Mouse (Mus musculus): Measurements from ENCODE around the gene Casd1. TPM values are rescaled to one million over a fixed set of nuclear protein-coding genes. Genes with fewer than 3 reads are reported as not detected.

Casd1 gene
- polyA plus RNA-seq (2011; ENCODE audit: insufficient read depth, insufficient read length, low read depth, missing spikeins), result 11.4 and 15.1 TPM in 2 replicates

- Histone ChIP-seq H3K4me1 (ENCODE audit: control insufficient read depth, insufficient read depth, low read length) (no peaks in the 10 kb centered on the region), H3K36me3 (ENCODE audit: control insufficient read depth, insufficient read depth, low read length, poor library complexity, severe bottlenecking) (no peaks in the 10 kb centered on the region)
- no peak for TF ChIP-seq POLR2A (IDR thresholded peaks at IDR 0.05; ENCODE audit: insufficient read depth, low read length)
Measured at GRCm38 (mm10) chr6:4600658-4601296, at the start of gene Casd1. TSS of gene Casd1 (plus strand) at chr6:4600839.

GRCm38 (mm10) chr6:4555366-4555765, 45.3 kb upstream of the Casd1 start:
- Histone ChIP-seq H3K9me3 (replicated peaks; ENCODE audit: control insufficient read depth, insufficient read depth, low read length, poor library complexity, severe bottlenecking) (no peaks in the 10 kb centered on the region), H3K4me3 (ENCODE audit: low read depth, low read length) (no peak overlapping the region), H3K27ac (ENCODE audit: insufficient read depth, low read length) (no peak overlapping the region), H3K36me3 (ENCODE audit: control insufficient read depth, insufficient read depth, low read length, poor library complexity, severe bottlenecking) (no peaks in the 10 kb centered on the region), H3K27me3 (ENCODE audit: control insufficient read depth, insufficient read depth, low read length, poor library complexity, severe bottlenecking) (no peaks in the 10 kb centered on the region), H3K9ac (ENCODE audit: low read depth, poor library complexity, severe bottlenecking) (no peak overlapping the region), H3K4me1 (ENCODE audit: control insufficient read depth, insufficient read depth, low read length) (peaks cover under 1% of the 10 kb centered on the region)
- TF ChIP-seq POLR2A (IDR thresholded peaks at IDR 0.05; ENCODE audit: insufficient read depth, low read length) (no peak), EP300 (IDR thresholded peaks at IDR 0.05; ENCODE audit: insufficient read depth, low read depth, low read length) (no peak), CTCF (IDR thresholded peaks at IDR 0.05; ENCODE audit: low read depth, low read length) (no peak)

More at GRCm38 (mm10) chr6:4600658-4601296, at the start of gene Casd1:
- H3K27me3 ChIP-seq (ENCODE audit: control insufficient read depth, insufficient read depth, low read length, poor library complexity, severe bottlenecking), result no peaks in the 10 kb centered on the region
- H3K9me3 ChIP-seq (replicated peaks; ENCODE audit: control insufficient read depth, insufficient read depth, low read length, poor library complexity, severe bottlenecking), result no peaks in the 10 kb centered on the region
- no peak within 1 kb of the TSS for H3K27ac ChIP-seq (ENCODE audit: insufficient read depth, low read length)
- peak within 1 kb of the TSS; percentile 95 for H3K9ac ChIP-seq (ENCODE audit: low read depth, poor library complexity, severe bottlenecking)
- peak within 1 kb of the TSS; percentile 60 for H3K4me3 ChIP-seq (ENCODE audit: low read depth, low read length)

GRCm38 (mm10) chr6:4557086-4557485, 43.6 kb upstream of the Casd1 start:
- no peak overlapping the region for H3K9ac ChIP-seq (ENCODE audit: low read depth, poor library complexity, severe bottlenecking)
- H3K27me3 ChIP-seq (ENCODE audit: control insufficient read depth, insufficient read depth, low read length, poor library complexity, severe bottlenecking), result peaks cover 2% of the 10 kb centered on the region; the same call in 1 of the 2 replicates
- no peaks in the 10 kb centered on the region for H3K36me3 ChIP-seq (ENCODE audit: control insufficient read depth, insufficient read depth, low read length, poor library complexity, severe bottlenecking)
- no peaks in the 10 kb centered on the region for H3K4me1 ChIP-seq (ENCODE audit: control insufficient read depth, insufficient read depth, low read length)
- H3K9me3 ChIP-seq (replicated peaks; ENCODE audit: control insufficient read depth, insufficient read depth, low read length, poor library complexity, severe bottlenecking), result no peaks in the 10 kb centered on the region
- TF ChIP-seq POLR2A (IDR thresholded peaks at IDR 0.05; ENCODE audit: insufficient read depth, low read length) (no peak), EP300 (IDR thresholded peaks at IDR 0.05; ENCODE audit: insufficient read depth, low read depth, low read length) (no peak), CTCF (IDR thresholded peaks at IDR 0.05; ENCODE audit: low read depth, low read length) (no peak)
- H3K27ac ChIP-seq (ENCODE audit: insufficient read depth, low read length), result no peak overlapping the region
- no peak overlapping the region for H3K4me3 ChIP-seq (ENCODE audit: low read depth, low read length)

GRCm38 (mm10) chr6:4557678-4558077, 43.0 kb upstream of the Casd1 start:
- Histone ChIP-seq H3K27ac (ENCODE audit: insufficient read depth, low read length) (no peak overlapping the region), H3K9me3 (replicated peaks; ENCODE audit: control insufficient read depth, insufficient read depth, low read length, poor library complexity, severe bottlenecking) (no peaks in the 10 kb centered on the region), H3K9ac (ENCODE audit: low read depth, poor library complexity, severe bottlenecking) (no peak overlapping the region), H3K4me1 (ENCODE audit: control insufficient read depth, insufficient read depth, low read length) (no peaks in the 10 kb centered on the region), H3K27me3 (ENCODE audit: control insufficient read depth, insufficient read depth, low read length, poor library complexity, severe bottlenecking) (peaks cover 2% of the 10 kb centered on the region; the same call in 1 of the 2 replicates), H3K36me3 (ENCODE audit: control insufficient read depth, insufficient read depth, low read length, poor library complexity, severe bottlenecking) (no peaks in the 10 kb centered on the region), H3K4me3 (ENCODE audit: low read depth, low read length) (no peak overlapping the region)
- no peak for TF ChIP-seq EP300 (IDR thresholded peaks at IDR 0.05; ENCODE audit: insufficient read depth, low read depth, low read length)
- TF ChIP-seq CTCF (IDR thresholded peaks at IDR 0.05; ENCODE audit: low read depth, low read length), result peak; percentile 44

- H3K4me3 ChIP-seq (ENCODE audit: low read depth, low read length), result no peak overlapping the region
- no peak overlapping the region for H3K9ac ChIP-seq (ENCODE audit: low read depth, poor library complexity, severe bottlenecking)
- TF ChIP-seq EP300 (IDR thresholded peaks at IDR 0.05; ENCODE audit: insufficient read depth, low read depth, low read length) (no peak), CTCF (IDR thresholded peaks at IDR 0.05; ENCODE audit: low read depth, low read length) (no peak), POLR2A (IDR thresholded peaks at IDR 0.05; ENCODE audit: insufficient read depth, low read length) (no peak)
- no peaks in the 10 kb centered on the region for H3K4me1 ChIP-seq (ENCODE audit: control insufficient read depth, insufficient read depth, low read length)
- no peaks in the 10 kb centered on the region for H3K36me3 ChIP-seq (ENCODE audit: control insufficient read depth, insufficient read depth, low read length, poor library complexity, severe bottlenecking)
- H3K9me3 ChIP-seq (replicated peaks; ENCODE audit: control insufficient read depth, insufficient read depth, low read length, poor library complexity, severe bottlenecking), result no peaks in the 10 kb centered on the region
- H3K27me3 ChIP-seq (ENCODE audit: control insufficient read depth, insufficient read depth, low read length, poor library complexity, severe bottlenecking), result peaks cover 2% of the 10 kb centered on the region; the same call in 1 of the 2 replicates
- no peak overlapping the region for H3K27ac ChIP-seq (ENCODE audit: insufficient read depth, low read length)
Measured at GRCm38 (mm10) chr6:4561156-4561555, 39.5 kb upstream of the Casd1 start.

- no peak overlapping the region for H3K9ac ChIP-seq (ENCODE audit: low read depth, poor library complexity, severe bottlenecking)
- peaks cover 2% of the 10 kb centered on the region; the same call in 1 of the 2 replicates for H3K27me3 ChIP-seq (ENCODE audit: control insufficient read depth, insufficient read depth, low read length, poor library complexity, severe bottlenecking)
- no peak overlapping the region for H3K4me3 ChIP-seq (ENCODE audit: low read depth, low read length)
- no peaks in the 10 kb centered on the region for H3K4me1 ChIP-seq (ENCODE audit: control insufficient read depth, insufficient read depth, low read length)
- no peak for TF ChIP-seq CTCF (IDR thresholded peaks at IDR 0.05; ENCODE audit: low read depth, low read length)
- TF ChIP-seq POLR2A (IDR thresholded peaks at IDR 0.05; ENCODE audit: insufficient read depth, low read length), result no peak
- no peak for TF ChIP-seq EP300 (IDR thresholded peaks at IDR 0.05; ENCODE audit: insufficient read depth, low read depth, low read length)
- no peaks in the 10 kb centered on the region for H3K36me3 ChIP-seq (ENCODE audit: control insufficient read depth, insufficient read depth, low read length, poor library complexity, severe bottlenecking)
- no peaks in the 10 kb centered on the region for H3K9me3 ChIP-seq (replicated peaks; ENCODE audit: control insufficient read depth, insufficient read depth, low read length, poor library complexity, severe bottlenecking)
- H3K27ac ChIP-seq (ENCODE audit: insufficient read depth, low read length), result no peak overlapping the region
Measured at GRCm38 (mm10) chr6:4561621-4562020, 39.0 kb upstream of the Casd1 start.
